Mouse (Mus musculus) layer of hippocampus, postnatal 25 days (tissue): ENCODE results near the gene Polr2h. TPM values are rescaled to one million over a fixed set of nuclear protein-coding genes. Genes with fewer than 3 reads are reported as not detected.
A peak's percentile ranks its signal among the peaks of the same experiment; 100 is the strongest.

Experiments used
- DNase-seq, 2 experiments: peaks; one replicate each; pipeline ENCODE4 v3.0.0; 2022; ENCODE audit warnings: mixed read lengths in 2 of 2, low spot score in 1 of 2; ENCODE audit errors: extremely low spot score in 1 of 2
- total RNA-seq, 2 experiments: library from RNA; stranded (reverse); gene quantifications; 2 replicates each; pipeline ENCODE4 v1.2.3; 2021

Gene Polr2h
- total RNA-seq, 2 experiments from 2014 or later, result 24.8 to 26.2 TPM

GRCm38 (mm10) chr16:20717978-20718670 lies 659 bp downstream of the Polr2h start:
- no peak for DNase-seq

- DNase-seq, result no peak
Observed at GRCm38 (mm10) chr16:20721808-20722207, 4.3 kb downstream of the Polr2h start.

- no peak for DNase-seq
Observed at GRCm38 (mm10) chr16:20722736-20723135, 5.3 kb downstream of the Polr2h start.

- DNase-seq, result no peak
Observed at GRCm38 (mm10) chr16:20723247-20723646, 5.8 kb downstream of the Polr2h start.

GRCm38 (mm10) chr16:20724338-20724748 lies 6.9 kb downstream of the Polr2h start:
- no peak for DNase-seq

- DNase-seq, result no peak
Observed at GRCm38 (mm10) chr16:20725321-20725720, 7.9 kb downstream of the Polr2h start.

GRCm38 (mm10) chr16:20725750-20726149 lies 8.3 kb downstream of the Polr2h start:
- DNase-seq, result no peak

GRCm38 (mm10) chr16:20726384-20726783 lies 8.9 kb downstream of the Polr2h start:
- DNase-seq, result no peak

- DNase-seq, result no peak
Observed at GRCm38 (mm10) chr16:20730293-20730711, 12.8 kb downstream of the Polr2h start.

GRCm38 (mm10) chr16:20731688-20732087 lies 14.2 kb downstream of the Polr2h start:
- DNase-seq, result no peak

GRCm38 (mm10) chr16:20732251-20732924 lies 14.9 kb downstream of the Polr2h start:
- DNase-seq, result no peak

GRCm38 (mm10) chr16:20732925-20733730 lies 15.7 kb downstream of the Polr2h start, which contains the start of gene Chrd:
TSS of gene Chrd (plus strand) at chr16:20733127.
- DNase-seq, result no peak

GRCm38 (mm10) chr16:20733731-20734730 lies 16.6 kb downstream of the Polr2h start, which contains the start of gene Thpo:
TSS of gene Thpo (minus strand) at chr16:20734511.
- DNase-seq, result no peak

GRCm38 (mm10) chr16:20735651-20736050 lies 18.2 kb downstream of the Polr2h start:
- DNase-seq, result no peak

- no peak for DNase-seq
Observed at GRCm38 (mm10) chr16:20736168-20736567, 18.7 kb downstream of the Polr2h start.

- no peak for DNase-seq
Observed at GRCm38 (mm10) chr16:20736823-20737222, 19.4 kb downstream of the Polr2h start.

GRCm38 (mm10) chr16:20739845-20740244 lies 22.4 kb downstream of the Polr2h start:
- no peak for DNase-seq

GRCm38 (mm10) chr16:20746641-20747040 lies 29.2 kb downstream of the Polr2h start:
- DNase-seq, result peak; percentile 41 to 68

GRCm38 (mm10) chr16:20750518-20750917 lies 33.1 kb downstream of the Polr2h start:
- no peak for DNase-seq

- no peak for DNase-seq
Observed at GRCm38 (mm10) chr16:20756052-20756451, 38.6 kb downstream of the Polr2h start.
